Mouse (Mus musculus) testis, postnatal 14 days (tissue): ENCODE measurements around the gene March9.
"Not testable (repeated sequence)": the region's sequence is repeated elsewhere in the genome, so short reads cannot be mapped to it uniquely, and the experiment has no call there.

Experiments used
- DNase-seq: peaks from one replicate; pipeline ENCODE4 v3.0.0; 2021; ENCODE audit warnings: low spot score

March9 gene

DNA sequence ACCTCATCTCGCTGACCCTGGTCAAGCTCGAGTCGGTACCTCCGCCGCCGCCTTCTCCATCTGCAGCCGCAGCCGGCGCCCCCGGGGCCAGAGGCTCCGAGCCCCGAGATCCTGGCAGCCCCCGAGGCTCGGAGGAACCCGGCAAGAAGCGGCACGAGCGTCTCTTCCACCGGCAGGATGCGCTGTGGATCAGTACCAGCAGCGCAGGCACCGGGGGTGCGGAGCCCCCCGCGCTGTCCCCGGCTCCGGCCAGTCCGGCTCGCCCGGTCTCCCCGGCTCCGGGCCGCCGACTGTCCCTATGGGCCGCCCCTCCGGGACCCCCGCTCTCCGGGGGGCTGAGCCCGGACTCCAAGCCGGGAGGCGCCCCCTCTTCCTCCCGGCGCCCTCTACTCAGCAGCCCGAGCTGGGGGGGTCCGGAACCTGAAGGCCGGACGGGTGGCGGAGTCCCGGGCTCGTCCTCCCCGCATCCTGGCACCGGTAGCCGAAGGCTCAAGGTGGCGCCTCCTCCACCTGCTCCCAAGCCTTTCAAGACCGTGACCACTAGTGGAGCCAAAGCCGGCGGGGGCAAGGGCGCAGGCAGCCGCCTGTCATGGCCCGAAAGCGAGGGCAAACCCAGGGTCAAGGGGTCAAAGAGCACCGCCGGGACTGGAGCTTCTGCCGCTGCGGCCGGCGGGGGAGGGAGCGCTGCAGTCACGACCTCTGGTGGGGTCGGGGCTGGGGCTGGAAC lies 19.8 kb upstream of the March9 start:
- DNase-seq: no peak

- DNase-seq: no peak
These were observed 18.9 kb upstream of the March9 start for GRCm38 (mm10) chr10:127078677-127079575.

DNA sequence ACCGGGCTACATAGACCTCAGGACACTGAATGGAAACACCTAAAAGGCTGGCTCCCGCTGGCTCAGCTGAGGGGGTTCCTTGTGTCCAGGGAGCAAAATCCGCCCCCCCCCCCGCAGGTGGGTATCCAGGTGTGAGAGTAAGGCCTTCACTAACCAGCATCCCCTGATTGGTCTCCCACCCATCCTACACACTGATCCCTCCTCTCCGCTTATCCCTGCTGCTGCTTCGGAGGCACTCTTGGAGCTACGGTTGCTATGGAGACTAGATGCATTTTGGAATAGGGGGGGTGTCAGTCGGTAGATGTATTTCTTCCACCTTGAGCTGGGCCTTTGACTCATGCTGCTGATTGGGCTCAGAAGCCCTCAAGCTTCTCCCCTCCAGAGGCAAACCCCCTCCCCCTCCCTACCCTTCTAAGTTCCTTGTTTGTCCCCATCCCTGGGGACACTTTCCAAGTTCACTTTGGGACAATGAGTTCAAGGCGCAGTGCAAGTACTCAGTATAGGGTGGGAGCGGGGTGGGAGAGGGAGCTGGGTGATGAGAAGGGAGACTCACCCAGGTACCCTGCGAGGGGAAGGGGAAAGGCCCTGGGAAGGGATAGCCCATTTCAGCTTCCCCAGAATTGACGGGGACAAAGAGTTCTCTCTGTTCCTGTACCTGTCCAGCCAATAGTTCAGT lies 18.2 kb upstream of the March9 start:
- no peak for DNase-seq

DNA sequence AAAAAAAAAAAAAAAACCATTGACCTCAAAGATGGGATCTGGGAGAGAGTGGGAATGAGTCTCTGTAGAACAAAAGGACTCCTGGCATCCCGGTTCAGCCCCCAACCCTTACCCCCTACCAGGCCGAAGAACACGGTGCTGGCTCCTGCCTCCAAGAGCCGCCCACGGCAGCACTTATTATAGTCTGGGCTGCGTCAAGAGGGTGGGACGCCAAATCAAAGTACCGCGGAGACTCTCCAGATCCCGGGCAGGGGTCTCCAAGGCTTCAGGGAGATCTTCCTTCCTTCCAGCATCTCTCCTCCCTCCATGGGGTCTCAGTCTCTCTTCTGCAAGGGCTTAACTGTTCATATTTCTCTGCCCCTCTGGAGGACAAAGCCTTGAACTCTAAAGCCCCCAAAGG lies 17.5 kb upstream of the March9 start:
- DNase-seq: no peak

DNA sequence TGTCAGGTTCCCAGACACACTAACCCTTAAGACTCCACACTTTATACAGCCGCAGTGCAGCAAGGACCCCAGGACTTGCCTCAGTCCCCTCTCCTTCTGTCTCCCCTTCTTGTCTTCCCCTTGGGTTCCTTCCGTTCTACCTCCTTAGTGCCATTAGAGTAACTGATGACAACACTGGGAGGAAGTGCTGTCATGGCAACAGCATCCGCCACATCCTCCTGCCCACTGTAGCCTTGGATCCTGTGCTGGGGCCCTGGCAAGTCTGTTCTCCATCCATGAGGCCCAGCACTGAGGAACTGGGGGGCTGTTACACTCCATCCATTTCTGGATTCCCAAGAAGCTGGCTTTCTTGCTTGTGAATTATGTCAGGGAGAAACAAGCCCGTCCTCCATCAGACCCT lies 16.1 kb upstream of the March9 start:
- no peak for DNase-seq

DNA sequence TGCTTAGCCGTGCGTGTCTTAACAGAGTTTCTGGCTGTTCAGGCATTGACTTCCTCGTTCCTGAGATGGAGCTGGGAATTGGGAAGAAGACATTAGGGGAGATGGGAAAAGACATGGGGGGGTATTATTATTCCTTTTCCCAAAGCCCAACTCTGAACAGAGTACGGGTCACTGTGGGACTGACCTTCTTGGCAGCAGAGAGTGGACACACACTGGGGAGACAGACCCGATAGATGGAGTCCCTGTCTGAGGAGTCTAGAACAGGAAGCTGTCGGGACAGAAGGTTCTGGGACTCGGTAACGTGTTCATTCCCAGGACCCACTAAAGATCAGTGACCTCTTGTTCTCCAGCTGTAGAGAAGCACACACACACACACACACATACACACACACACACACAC lies 15.7 kb upstream of the March9 start:
- no peak for DNase-seq

GRCm38 (mm10) chr10:127075080-127075479 lies 15.1 kb upstream of the March9 start, which contains the start of gene Agap2:
Gene Agap2 (plus strand): TSS chr10:127075284.
- DNase-seq: no peak

DNA sequence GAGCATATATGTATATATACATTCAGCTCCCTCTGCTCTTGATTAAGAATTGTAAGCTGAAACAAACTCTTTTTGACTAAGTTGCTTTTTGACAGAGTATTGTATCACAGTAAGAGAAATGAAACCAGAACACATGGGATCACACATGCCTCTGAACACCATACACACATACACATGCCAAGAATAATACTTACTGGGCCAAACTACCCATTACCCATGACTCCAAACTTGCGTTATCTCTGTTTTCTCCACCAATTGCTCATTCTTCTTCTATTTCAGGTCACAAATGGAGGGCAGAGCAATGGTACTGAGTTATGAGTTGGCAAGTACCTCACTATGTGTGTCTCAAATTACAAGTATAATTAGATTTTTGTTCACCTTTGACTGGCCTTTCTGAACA lies 14.0 kb upstream of the March9 start:
- DNase-seq: no peak

- not testable (repeated sequence) for DNase-seq
These were observed 13.0 kb upstream of the March9 start for GRCm38 (mm10) chr10:127072969-127073368.

GRCm38 (mm10) chr10:127072270-127072669 lies 12.3 kb upstream of the March9 start:
- not testable (repeated sequence) for DNase-seq

DNA sequence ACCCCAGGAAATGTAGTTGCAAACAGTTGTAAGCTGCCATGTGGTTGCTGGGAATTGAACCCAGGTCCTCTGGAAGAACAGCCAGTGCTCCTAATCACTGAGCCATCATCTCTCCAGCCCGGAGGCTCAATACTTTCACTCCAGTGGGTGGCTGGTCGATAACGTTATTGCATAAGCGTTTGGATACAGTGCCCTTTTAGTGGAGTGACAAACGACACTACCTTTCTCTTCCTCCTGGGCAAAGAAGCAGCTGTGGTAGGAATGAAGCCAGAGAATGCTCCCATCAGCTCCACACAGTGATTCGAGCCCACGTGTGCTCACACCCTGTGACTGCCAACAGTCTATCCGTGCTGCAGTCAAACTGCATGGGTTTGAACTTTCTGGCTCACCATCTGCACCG lies 11.2 kb upstream of the March9 start:
- DNase-seq: no peak

DNA sequence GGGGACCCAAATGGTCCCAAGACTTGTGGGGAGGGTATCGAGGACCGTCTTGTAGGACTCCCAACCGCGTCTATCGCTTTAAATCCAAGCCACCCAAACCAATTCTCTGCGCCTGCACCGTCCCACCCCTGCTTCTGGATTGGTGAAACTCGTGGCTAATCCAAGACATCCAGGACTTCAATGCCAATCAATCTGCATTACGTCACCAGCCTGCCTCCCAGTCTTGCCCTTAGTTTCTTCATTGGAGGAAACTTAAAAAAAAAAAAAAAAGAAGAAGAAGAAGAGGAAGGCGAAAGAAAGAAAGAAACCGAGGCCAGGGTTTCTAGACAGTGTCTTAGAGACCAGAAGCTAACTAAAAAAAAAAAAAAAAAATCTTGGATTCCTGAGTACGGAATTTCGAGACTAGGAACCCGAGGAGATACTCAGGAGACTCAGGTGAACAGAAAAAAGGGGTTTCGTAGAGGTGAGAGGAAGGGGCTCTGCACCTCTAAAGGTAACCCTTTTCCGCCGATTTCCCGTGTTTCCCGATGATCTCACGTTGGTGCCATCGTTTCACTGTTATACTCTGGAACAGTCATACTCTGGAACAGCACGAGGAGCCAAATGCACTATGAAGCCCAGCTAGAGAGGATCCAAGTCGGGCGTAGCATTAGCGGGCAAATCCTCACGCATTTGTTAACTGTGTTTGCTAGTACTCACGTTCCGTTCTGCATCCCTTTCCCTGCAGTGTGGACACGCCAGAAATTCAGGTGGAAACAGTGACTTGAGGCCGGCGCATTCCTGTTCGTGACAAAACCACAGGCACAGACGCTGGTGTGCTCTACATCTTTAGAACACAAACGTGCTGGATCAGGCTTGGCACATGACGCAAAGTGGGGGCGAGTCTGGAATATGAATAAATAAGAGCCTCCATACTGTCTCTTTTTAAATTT lies 10.5 kb upstream of the March9 start, which contains the start of gene Tspan31:
Gene Tspan31, minus strand, starts transcription at position 75 of the 932 bp plus-strand sequence.
- peak; percentile 87 for DNase-seq

GRCm38 (mm10) chr10:127069281-127070189 lies 9.6 kb upstream of the March9 start:
- DNase-seq: no peak

GRCm38 (mm10) chr10:127068360-127069038 lies 8.5 kb upstream of the March9 start:
- DNase-seq: no peak

DNA sequence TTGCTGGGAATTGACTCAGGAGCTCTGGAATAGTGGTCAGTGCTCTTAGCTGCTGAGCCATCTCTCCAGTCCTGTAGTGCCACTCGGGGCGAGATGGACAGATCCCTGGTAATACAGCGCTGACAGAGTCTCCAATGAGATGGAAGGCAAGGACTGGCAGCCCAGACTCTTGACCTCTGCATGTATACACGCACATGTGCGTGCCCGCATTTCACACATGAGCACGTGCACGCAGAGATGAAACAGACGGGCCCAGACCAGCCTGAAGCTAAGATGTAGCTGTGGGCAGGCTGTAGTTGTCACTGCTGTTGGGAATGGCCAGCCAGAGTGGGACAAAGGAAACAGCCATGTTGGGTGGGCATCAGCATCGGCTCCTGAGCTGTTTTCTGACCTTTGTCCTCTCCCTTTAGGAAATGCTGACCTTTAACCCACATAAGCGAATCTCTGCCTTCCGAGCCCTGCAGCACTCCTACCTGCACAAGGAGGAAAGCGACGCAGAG lies 6.6 kb upstream of the March9 start:
- no peak for DNase-seq

- DNase-seq: no peak
These were observed 6.0 kb upstream of the March9 start for GRCm38 (mm10) chr10:127065981-127066380.

DNA sequence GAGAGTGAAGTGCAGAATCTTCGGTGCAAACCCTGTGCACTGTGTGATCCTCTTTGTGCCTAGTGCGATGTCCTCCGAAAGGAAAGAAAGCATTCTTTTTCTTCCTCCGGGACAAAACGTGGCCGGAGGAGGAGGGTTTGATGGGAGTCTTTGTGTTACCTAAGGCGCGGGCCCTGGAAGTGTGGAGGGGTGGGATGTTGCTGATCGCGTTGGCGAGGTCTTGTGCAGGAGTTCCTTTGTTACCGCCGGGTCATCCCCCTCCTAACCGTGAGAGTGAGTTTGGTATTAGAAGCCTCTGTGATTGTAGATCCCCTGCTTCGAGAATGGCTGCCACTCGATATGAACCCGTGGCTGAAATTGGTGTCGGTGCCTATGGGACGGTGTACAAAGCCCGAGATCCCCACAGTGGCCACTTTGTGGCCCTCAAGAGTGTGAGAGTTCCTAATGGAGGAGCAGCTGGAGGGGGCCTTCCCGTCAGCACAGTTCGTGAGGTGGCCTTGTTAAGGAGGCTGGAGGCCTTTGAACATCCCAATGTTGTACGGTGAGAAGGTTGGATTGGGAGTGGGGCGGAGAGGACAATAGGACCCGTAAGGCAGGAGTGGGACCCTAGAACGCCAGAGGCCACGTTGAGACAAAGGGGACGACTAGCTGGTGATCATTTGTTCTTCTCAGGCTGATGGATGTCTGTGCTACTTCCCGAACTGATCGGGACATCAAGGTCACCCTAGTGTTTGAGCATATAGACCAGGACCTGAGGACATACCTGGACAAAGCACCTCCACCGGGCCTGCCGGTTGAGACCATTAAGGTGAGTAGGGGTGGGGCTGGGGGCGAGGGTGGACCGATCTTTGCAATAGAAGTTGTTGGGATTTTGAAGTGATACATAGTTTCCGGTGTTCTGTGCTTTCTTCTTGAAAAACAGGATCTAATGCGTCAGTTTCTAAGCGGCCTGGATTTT lies 4.2 kb upstream of the March9 start:
- DNase-seq: no peak

DNA sequence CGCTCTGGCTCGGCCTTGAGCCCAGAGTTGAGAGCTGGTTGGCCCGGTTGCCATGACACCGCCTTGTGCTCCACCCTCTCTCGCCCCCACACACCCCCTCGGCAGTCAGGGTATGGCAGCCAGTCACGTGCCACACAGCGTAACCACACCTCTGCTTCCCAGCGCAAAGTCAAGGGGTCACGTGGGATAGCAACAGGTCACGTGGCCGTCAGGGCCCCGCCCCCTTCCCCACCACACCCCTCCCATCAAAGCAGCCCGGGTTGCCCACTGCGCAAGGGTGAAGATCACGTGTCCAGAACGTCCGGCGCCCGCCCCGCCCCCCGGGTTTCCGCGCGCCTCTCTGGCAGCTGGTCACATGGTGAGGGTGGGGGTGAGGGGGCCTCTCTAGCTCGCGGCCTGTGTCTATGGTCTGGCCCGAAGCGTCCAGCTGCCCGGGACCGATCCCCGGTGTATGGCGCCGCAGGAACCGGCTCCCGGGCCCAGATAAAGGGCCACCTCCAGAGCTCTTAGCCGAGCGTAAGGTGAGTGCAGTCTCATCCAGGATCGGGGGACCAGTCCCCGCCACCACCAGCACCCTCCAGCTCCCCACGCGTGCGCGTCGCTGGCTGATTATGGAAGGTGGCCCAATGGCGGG lies 3.4 kb upstream of the March9 start, which contains the start of gene Cdk4:
Gene Cdk4, plus strand, starts transcription at position 296 of the 634 bp plus-strand sequence.
- peak; percentile 97 for DNase-seq
